Comparison of ENCODE assay signal across 8 mouse cellular contexts in the genomic region with DNA sequence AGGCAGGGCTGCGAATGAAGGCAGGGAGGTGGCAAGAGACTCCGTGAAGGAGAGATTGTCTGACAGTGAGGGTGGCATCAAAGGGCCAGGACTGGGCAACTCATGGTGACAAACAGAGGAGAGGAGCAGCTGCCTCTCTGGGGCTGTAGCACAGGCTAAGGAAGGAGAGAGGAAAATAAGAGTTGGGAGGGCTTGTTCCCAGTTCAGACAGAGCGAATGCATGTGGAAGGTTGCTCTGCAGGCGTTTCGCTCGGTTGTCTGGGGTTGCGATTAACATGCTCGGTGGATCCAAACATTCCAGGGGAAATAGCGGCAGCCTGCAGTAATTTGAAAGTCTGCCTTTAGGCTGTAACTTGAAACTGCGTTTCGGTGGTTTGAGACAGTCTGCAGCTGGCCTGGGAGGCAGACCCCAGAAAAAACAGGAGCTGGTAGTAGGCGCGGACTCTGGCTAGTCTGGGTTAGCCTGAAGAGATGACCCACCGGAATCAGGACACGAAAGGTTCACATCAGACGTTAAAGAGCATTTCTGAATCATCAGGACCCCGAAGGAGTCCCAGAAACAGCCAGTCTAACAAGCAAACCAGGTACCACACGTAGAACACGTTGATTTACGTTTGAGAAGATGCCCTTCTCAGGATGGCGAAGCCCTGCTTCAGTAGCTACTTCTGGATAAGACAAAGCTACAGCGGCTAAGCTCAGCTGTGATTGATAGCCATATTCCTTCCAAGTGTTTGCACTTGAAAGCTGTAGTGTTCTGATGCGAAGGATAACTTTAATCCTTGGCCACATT. TPM values are rescaled to one million over a fixed set of nuclear protein-coding genes. Genes with fewer than 3 reads are reported as not detected.
DNase-seq lines count a peak whose midpoint lies in the region; ATAC-seq and TF ChIP-seq lines count a peak whose summit lies in the region.

No protein-coding gene starts in this region.

- DNase-seq in cerebellum, postnatal 10 days = peak; percentile 14 to 20
- DNase-seq in cerebellum, adult 18-20 months = no peak
- DNase-seq in lung, postnatal 0 days (ENCODE audit: low spot score) = peak; percentile 30
- DNase-seq in lung, postnatal 14 days = no peak
- DNase-seq in hindbrain, embryonic 14.5 days (ENCODE audit: low spot score) = peak; percentile 58
- no peak for DNase-seq in T-cell, adult 2 months (ENCODE audit: low spot score)

- WGBS in lung, postnatal 0 days = 9% methylated on average over 23 of the region's 23 CpGs
- 21% methylated on average over 23 of the region's 23 CpGs for WGBS in hindbrain, embryonic 14.5 days
- 24% methylated on average over 23 of the region's 23 CpGs for WGBS in midbrain, embryonic 13.5 days

- H3K4me3 ChIP-seq in lung, postnatal 0 days (ENCODE audit: low read depth, low read length) = peak overlapping the region; percentile 10; the same call in 1 of the 2 replicates
- H3K4me3 ChIP-seq in hindbrain, embryonic 14.5 days (replicated peaks; ENCODE audit: low read length) = peak overlapping the region; percentile 19
- H3K4me3 ChIP-seq in midbrain, embryonic 13.5 days (replicated peaks) = peak overlapping the region; percentile 30

- H3K36me3 ChIP-seq in lung, postnatal 0 days (ENCODE audit: insufficient read depth, low read length) = no peaks in the 10 kb centered on the region
- H3K36me3 ChIP-seq in hindbrain, embryonic 14.5 days (replicated peaks; ENCODE audit: control insufficient read depth, insufficient read depth) = no peaks in the 10 kb centered on the region
- no peaks in the 10 kb centered on the region for H3K36me3 ChIP-seq in midbrain, embryonic 13.5 days

- no peak for TF ChIP-seq EP300 in lung, postnatal 0 days (IDR thresholded peaks at IDR 0.05)

- H3K27ac ChIP-seq in lung, postnatal 0 days (ENCODE audit: low read length) = no peak overlapping the region
- H3K27ac ChIP-seq in hindbrain, embryonic 14.5 days = peak overlapping the region; percentile 67
- peak overlapping the region; percentile 14; the same call in 1 of the 2 replicates for H3K27ac ChIP-seq in midbrain, embryonic 13.5 days

- peak overlapping the region; percentile 57 for H3K4me2 ChIP-seq in lung, postnatal 0 days (replicated peaks; ENCODE audit: low read depth, low read length)
- peak overlapping the region; percentile 50 for H3K4me2 ChIP-seq in hindbrain, embryonic 14.5 days (replicated peaks)
- H3K4me2 ChIP-seq in midbrain, embryonic 13.5 days (replicated peaks) = peak overlapping the region; percentile 52

- no peak for TF ChIP-seq CTCF in lung, postnatal 0 days (IDR thresholded peaks at IDR 0.05)

- H3K9me3 ChIP-seq in lung, postnatal 0 days (ENCODE audit: low read length) = no peaks in the 10 kb centered on the region
- H3K9me3 ChIP-seq in hindbrain, embryonic 14.5 days (ENCODE audit: control insufficient read depth, low read length) = no peaks in the 10 kb centered on the region
- no peaks in the 10 kb centered on the region for H3K9me3 ChIP-seq in midbrain, embryonic 13.5 days

- no peaks in the 10 kb centered on the region for H3K27me3 ChIP-seq in lung, postnatal 0 days (replicated peaks; ENCODE audit: insufficient read depth, low read length)
- no peaks in the 10 kb centered on the region for H3K27me3 ChIP-seq in hindbrain, embryonic 14.5 days (ENCODE audit: control insufficient read depth, insufficient read depth, low read length)
- 0 out of 2 replicates have a peak, but pooled peaks cover 3% of the 10 kb centered on the region for H3K27me3 ChIP-seq in midbrain, embryonic 13.5 days

- H3K4me1 ChIP-seq in lung, postnatal 0 days (ENCODE audit: insufficient read depth, low read depth, low read length) = no peaks in the 10 kb centered on the region
- H3K4me1 ChIP-seq in hindbrain, embryonic 14.5 days (replicated peaks; ENCODE audit: control insufficient read depth, insufficient read depth, low read length) = 0 out of 2 replicates have a peak, but pooled peaks cover 5% of the 10 kb centered on the region
- H3K4me1 ChIP-seq in midbrain, embryonic 13.5 days (replicated peaks) = peaks cover 7% of the 10 kb centered on the region; the same call in 1 of the 2 replicates

- H3K9ac ChIP-seq in lung, postnatal 0 days (replicated peaks; ENCODE audit: low read depth) = no peak overlapping the region
- H3K9ac ChIP-seq in hindbrain, embryonic 14.5 days = peak overlapping the region; percentile 55
- peak overlapping the region; percentile 48 for H3K9ac ChIP-seq in midbrain, embryonic 13.5 days (replicated peaks)

- ATAC-seq in lung, postnatal 0 days = no peak
- ATAC-seq in hindbrain, embryonic 14.5 days (ENCODE audit: low FRiP score) = peak; percentile 72
- peak; percentile 72 for ATAC-seq in midbrain, embryonic 13.5 days
- ATAC-seq in megakaryocyte progenitor cell, adult 5-6 weeks (replicated peaks; ENCODE audit: poor library complexity) = no peak

RNA-seq across cellular contexts. Expression of a gene that starts 54.7 kb away (rescaled TPM):
- 142 and 218 TPM in 2 replicates for polyA plus RNA-seq in lung, postnatal 0 days (2015; fragmentation: Nextera tagmentation; extraction: Ambion mirVana)
- polyA plus RNA-seq in hindbrain, embryonic 14.5 days (2014; fragmentation: Nextera tagmentation; extraction: Ambion mirVana) = 103 and 111 TPM in 2 replicates
- 80.5 and 86.7 TPM in 2 replicates for polyA plus RNA-seq in midbrain, embryonic 13.5 days (2015; fragmentation: Nextera tagmentation; extraction: Ambion mirVana)
- total RNA-seq in megakaryocyte progenitor cell, adult 5-6 weeks (2015) = 4.8 and 5.4 TPM in 2 replicates
- 3.2 and 8.7 TPM in 2 replicates for total RNA-seq in megakaryocyte progenitor cell, adult 5-6 weeks (2017)

Comparison
In these comparisons a context has a peak if more than half of its experiments do, and no peak if none do; other contexts are left out.
1. DNase-seq: peak in cerebellum, postnatal 10 days (2 of 2), lung, postnatal 0 days (single experiment) and hindbrain, embryonic 14.5 days (single experiment); none in cerebellum, adult 18-20 months (0 of 2), lung, postnatal 14 days (single experiment) and T-cell, adult 2 months (single experiment).
2. ATAC-seq: peak in hindbrain, embryonic 14.5 days (single experiment) and midbrain, embryonic 13.5 days (single experiment); none in lung, postnatal 0 days (single experiment) and megakaryocyte progenitor cell, adult 5-6 weeks (single experiment).
3. Peak in every context shown above with its lines, with median percentiles within 50 percentile points of each other: H3K4me2 ChIP-seq and H3K4me3 ChIP-seq.